Mouse (Mus musculus) megakaryocyte, embryonic 14.5 days (primary cell): ENCODE results near the gene Ccser1. TPM values are rescaled to one million over a fixed set of nuclear protein-coding genes. Genes with fewer than 3 reads are reported as not detected.

Experiments
- H3K27me3 ChIP-seq: replicated peaks from 2 replicates; pipeline ENCODE3; 2012; ENCODE audit warnings: inconsistent platforms
- H3K36me3 ChIP-seq: replicated peaks from 2 replicates; pipeline ENCODE3; 2012; ENCODE audit warnings: low read length, inconsistent platforms, mixed read lengths
- H3K4me1 ChIP-seq: 2 replicates; pipeline ENCODE4 v1.6.1; 2012; ENCODE audit warnings: inconsistent platforms
- H3K4me3 ChIP-seq: replicated peaks from 2 replicates; pipeline ENCODE3; 2012; ENCODE audit warnings: moderate library complexity, mild to moderate bottlenecking, inconsistent platforms
- H3K9me3 ChIP-seq: 2 replicates; pipeline ENCODE4 v1.6.1; 2012; ENCODE audit warnings: inconsistent platforms
- FLI1 ChIP-seq: IDR thresholded peaks from 2 replicates; pipeline ENCODE4 v1.6.1; 2012; ENCODE audit warnings: low read length, inconsistent platforms, mixed read lengths
- GATA1 ChIP-seq: IDR thresholded peaks from 3 replicates; pipeline ENCODE4 v1.6.1; 2012; ENCODE audit warnings: mixed read lengths, low read length, inconsistent platforms, borderline replicate concordance
- polyA plus RNA-seq: library from polyadenylated mRNA; stranded (reverse); fragments of >175 nt; gene quantifications from 2 replicates; pipeline ENCODE4 v1.2.3, GENCODE M21; 2012; ENCODE audit warnings: low replicate concordance; ENCODE audit not compliant: insufficient read depth

Gene Ccser1
- polyA plus RNA-seq, 1 experiment: 0.15 TPM

- no peaks in the 10 kb centered on the region for H3K4me1 ChIP-seq
- no peaks in the 10 kb centered on the region for H3K36me3 ChIP-seq
- no peaks in the 10 kb centered on the region for H3K9me3 ChIP-seq
- TF ChIP-seq GATA1 (no peak), FLI1 (no peak)
- no peak overlapping the region for H3K4me3 ChIP-seq
- H3K27me3 ChIP-seq: no peaks in the 10 kb centered on the region
Measured at GRCm38 (mm10) chr6:62055276-62055675, 875.2 kb downstream of the Ccser1 start.

- no peaks in the 10 kb centered on the region for H3K27me3 ChIP-seq
- no peaks in the 10 kb centered on the region for H3K36me3 ChIP-seq
- no peak overlapping the region for H3K4me3 ChIP-seq
- H3K9me3 ChIP-seq: no peaks in the 10 kb centered on the region
- no peaks in the 10 kb centered on the region for H3K4me1 ChIP-seq
- TF ChIP-seq FLI1 (no peak), GATA1 (no peak)
Measured at GRCm38 (mm10) chr6:62066363-62067023, 886.4 kb downstream of the Ccser1 start.

GRCm38 (mm10) chr6:62067024-62067380 is 886.9 kb downstream of the Ccser1 start:
- Histone ChIP-seq H3K36me3 (no peaks in the 10 kb centered on the region), H3K9me3 (no peaks in the 10 kb centered on the region), H3K27me3 (no peaks in the 10 kb centered on the region), H3K4me3 (no peak overlapping the region), H3K4me1 (no peaks in the 10 kb centered on the region)
- TF ChIP-seq GATA1 (no peak), FLI1 (no peak)

- no peak overlapping the region for H3K4me3 ChIP-seq
Measured at GRCm38 (mm10) chr6:62105464-62105863, 925.3 kb downstream of the Ccser1 start.

GRCm38 (mm10) chr6:62132531-62132930 is 952.4 kb downstream of the Ccser1 start:
- Histone ChIP-seq H3K27me3 (no peaks in the 10 kb centered on the region), H3K4me1 (no peaks in the 10 kb centered on the region), H3K4me3 (no peak overlapping the region), H3K9me3 (no peaks in the 10 kb centered on the region), H3K36me3 (no peaks in the 10 kb centered on the region)
- TF ChIP-seq GATA1: no peak
- no peak for TF ChIP-seq FLI1

More at GRCm38 (mm10) chr6:62105464-62105863, 925.3 kb downstream of the Ccser1 start:
- H3K4me1 ChIP-seq: no peaks in the 10 kb centered on the region
- no peaks in the 10 kb centered on the region for H3K9me3 ChIP-seq
- TF ChIP-seq FLI1 (no peak), GATA1 (no peak)
- H3K36me3 ChIP-seq: no peaks in the 10 kb centered on the region
- H3K27me3 ChIP-seq: no peaks in the 10 kb centered on the region

- H3K36me3 ChIP-seq: no peaks in the 10 kb centered on the region
- no peak for TF ChIP-seq FLI1
- TF ChIP-seq GATA1: no peak
- H3K4me3 ChIP-seq: no peak overlapping the region
- H3K9me3 ChIP-seq: no peaks in the 10 kb centered on the region
- no peaks in the 10 kb centered on the region for H3K4me1 ChIP-seq
- no peaks in the 10 kb centered on the region for H3K27me3 ChIP-seq
Measured at GRCm38 (mm10) chr6:62160320-62160719, 980.2 kb downstream of the Ccser1 start.

GRCm38 (mm10) chr6:62162596-62162995 is 982.5 kb downstream of the Ccser1 start:
- TF ChIP-seq FLI1: no peak
- TF ChIP-seq GATA1: no peak
- Histone ChIP-seq H3K36me3 (no peaks in the 10 kb centered on the region), H3K4me1 (no peaks in the 10 kb centered on the region), H3K4me3 (no peak overlapping the region), H3K9me3 (no peaks in the 10 kb centered on the region), H3K27me3 (no peaks in the 10 kb centered on the region)

- H3K27me3 ChIP-seq: no peaks in the 10 kb centered on the region
- no peak overlapping the region for H3K4me3 ChIP-seq
- H3K36me3 ChIP-seq: no peaks in the 10 kb centered on the region
- TF ChIP-seq FLI1: no peak
- TF ChIP-seq GATA1: no peak
- H3K9me3 ChIP-seq: no peaks in the 10 kb centered on the region
- no peaks in the 10 kb centered on the region for H3K4me1 ChIP-seq
Measured at GRCm38 (mm10) chr6:62163826-62164225, 983.7 kb downstream of the Ccser1 start.

- H3K36me3 ChIP-seq: no peaks in the 10 kb centered on the region
- no peaks in the 10 kb centered on the region for H3K27me3 ChIP-seq
- no peaks in the 10 kb centered on the region for H3K9me3 ChIP-seq
- H3K4me3 ChIP-seq: no peak overlapping the region
- no peaks in the 10 kb centered on the region for H3K4me1 ChIP-seq
- TF ChIP-seq GATA1 (no peak), FLI1 (no peak)
Measured at GRCm38 (mm10) chr6:62196496-62197188, 1016.5 kb downstream of the Ccser1 start.

GRCm38 (mm10) chr6:62198768-62199167 is 1018.6 kb downstream of the Ccser1 start:
- no peak for TF ChIP-seq FLI1
- no peak for TF ChIP-seq GATA1
- no peaks in the 10 kb centered on the region for H3K9me3 ChIP-seq
- H3K4me1 ChIP-seq: no peaks in the 10 kb centered on the region
- H3K4me3 ChIP-seq: no peak overlapping the region
- H3K36me3 ChIP-seq: no peaks in the 10 kb centered on the region
- H3K27me3 ChIP-seq: no peaks in the 10 kb centered on the region
